Mouse (Mus musculus) MEL (cell line): ENCODE results near the gene Pdrg1.

Experiments used
- CTCF ChIP-seq, 3 experiments: IDR thresholded peaks in 2 of 3; conservative IDR thresholded peaks in 1 of 3; 2 replicates each; pipeline ENCODE4 v1.5.1; 2011 to 2012; ENCODE audit warnings: low read length in 3 of 3, low read depth in 2 of 3, mild to moderate bottlenecking in 2 of 3, improper control_type of control experiment in 1 of 3, inconsistent platforms in 1 of 3, mixed read lengths in 1 of 3, moderate library complexity in 1 of 3; ENCODE audit not compliant: control insufficient read depth in 1 of 3, insufficient read depth in 1 of 3, poor library complexity in 1 of 3, severe bottlenecking in 1 of 3
- E2F4 ChIP-seq: IDR thresholded peaks from 2 replicates; pipeline ENCODE4 v1.6.1; 2011; ENCODE audit warnings: low read depth, low read length, improper control_type of control experiment, borderline replicate concordance
- EP300 ChIP-seq, 2 experiments: IDR thresholded peaks; 2 replicates each; pipeline ENCODE4 v1.6.1; 2011; ENCODE audit warnings: improper control_type of control experiment in 2 of 2, low read length in 2 of 2, low read depth in 1 of 2, mild to moderate bottlenecking in 1 of 2
- JUND ChIP-seq: IDR thresholded peaks from 2 replicates; pipeline ENCODE4 v1.6.1; 2011; ENCODE audit warnings: low read depth, mild to moderate bottlenecking, improper control_type of control experiment, low read length
- MAZ ChIP-seq: IDR thresholded peaks from 2 replicates; pipeline ENCODE4 v1.6.1; 2012; ENCODE audit warnings: low read depth, mild to moderate bottlenecking, inconsistent platforms, low read length, improper control_type of control experiment
- MEF2A ChIP-seq: IDR thresholded peaks from 2 replicates; pipeline ENCODE4 v1.6.1; 2014; ENCODE audit warnings: low read depth, mild to moderate bottlenecking, inconsistent platforms, low read length, improper control_type of control experiment; ENCODE audit not compliant: poor library complexity, insufficient replicate concordance, severe bottlenecking; ENCODE audit errors: extremely low read depth
- POLR2A ChIP-seq, 2 experiments: IDR thresholded peaks; 2 replicates each; pipeline ENCODE4 v1.6.1; 2011 to 2012; ENCODE audit warnings: low read length in 2 of 2, mild to moderate bottlenecking in 2 of 2, control low read depth in 1 of 2, improper control_type of control experiment in 1 of 2, low read depth in 1 of 2, moderate library complexity in 1 of 2; ENCODE audit not compliant: control insufficient read depth in 1 of 2, insufficient read depth in 1 of 2, poor library complexity in 1 of 2
- SIN3A ChIP-seq: IDR thresholded peaks from 2 replicates; pipeline ENCODE4 v1.6.1; 2012; ENCODE audit warnings: low read length, improper control_type of control experiment, inconsistent platforms
- ZNF384 ChIP-seq: IDR thresholded peaks from 2 replicates; pipeline ENCODE4 v1.6.1; 2012; ENCODE audit warnings: low read depth, mild to moderate bottlenecking, inconsistent platforms, low read length, improper control_type of control experiment

DNA sequence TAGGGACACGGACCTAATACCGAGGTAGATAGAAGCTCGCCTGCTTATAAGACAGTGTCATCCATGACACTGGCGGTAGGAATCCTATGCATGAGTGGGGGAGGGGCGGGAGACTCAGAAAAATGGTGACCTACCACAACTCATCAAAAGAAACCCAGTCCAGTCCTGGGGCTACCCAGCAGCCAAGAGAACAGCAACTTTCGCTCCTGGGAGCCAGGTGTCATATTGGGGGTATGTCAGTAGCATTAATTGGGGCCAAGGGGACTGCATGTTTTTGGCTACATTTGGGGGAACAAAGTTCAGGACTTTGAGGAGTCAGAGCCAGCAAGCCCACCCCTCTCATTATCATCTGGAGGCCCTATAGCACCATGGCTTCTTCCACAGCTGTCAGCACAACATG is 35.9 kb upstream of the Pdrg1 start:
- TF ChIP-seq E2F4 (no peak), EP300 (IDR thresholded peaks at IDR 0.05; ENCODE audit: low read depth in 1 of 2, low read length in 2 of 2) (no peak), POLR2A (IDR thresholded peaks at IDR 0.05; ENCODE audit: control insufficient read depth in 1 of 2, insufficient read depth in 1 of 2, low read depth in 1 of 2, low read length in 2 of 2, poor library complexity in 1 of 2) (no peak), CTCF (IDR thresholded peaks at IDR 0.05 in 2 of 3, conservative IDR thresholded peaks at IDR 0.05 in 1 of 3; ENCODE audit: control insufficient read depth in 1 of 3, insufficient read depth in 1 of 3, low read depth in 2 of 3, low read length in 3 of 3, poor library complexity in 1 of 3, severe bottlenecking in 1 of 3) (no peak), JUND (no peak), MEF2A (no peak), ZNF384 (no peak), SIN3A (no peak), MAZ (no peak)
